Mouse (Mus musculus) forelimb bud, embryonic 11.5 days (tissue): ENCODE measurements around the gene Tfec.

Source experiments
- DNase-seq: peaks from one replicate; pipeline ENCODE4 v3.0.0-alpha.2; 2012; ENCODE audit warnings: low read depth, low spot score

Gene Tfec

GRCm38 (mm10) chr6:16898251-16898862 lies at the start of gene Tfec:
Gene Tfec (minus strand): TSS chr6:16898441.
- no peak for DNase-seq

- DNase-seq: peak; percentile 57
These were observed 49.6 kb upstream of the Tfec start for GRCm38 (mm10) chr6:16947837-16948236.

- no peak for DNase-seq
These were observed 45.3 kb upstream of the Tfec start for GRCm38 (mm10) chr6:16943513-16943912.

- no peak for DNase-seq
These were observed 44.2 kb upstream of the Tfec start for GRCm38 (mm10) chr6:16942433-16942832.

- no peak for DNase-seq
These were observed 32.8 kb upstream of the Tfec start for GRCm38 (mm10) chr6:16931059-16931458.

- DNase-seq: no peak
These were observed 21.9 kb upstream of the Tfec start for GRCm38 (mm10) chr6:16920111-16920656.

GRCm38 (mm10) chr6:16891819-16892218 lies 6.4 kb downstream of the Tfec start:
- DNase-seq: no peak

- DNase-seq: no peak
These were observed 14.5 kb downstream of the Tfec start for GRCm38 (mm10) chr6:16883537-16884307.

GRCm38 (mm10) chr6:16874021-16874542 lies 24.2 kb downstream of the Tfec start:
- no peak for DNase-seq

- no peak for DNase-seq
These were observed 28.2 kb downstream of the Tfec start for GRCm38 (mm10) chr6:16870067-16870466.

GRCm38 (mm10) chr6:16868314-16868713 lies 29.9 kb downstream of the Tfec start:
- DNase-seq: no peak

GRCm38 (mm10) chr6:16862753-16863508 lies 35.3 kb downstream of the Tfec start:
- DNase-seq: no peak

GRCm38 (mm10) chr6:16862050-16862449 lies 36.2 kb downstream of the Tfec start:
- DNase-seq: no peak

- no peak for DNase-seq
These were observed 42.2 kb downstream of the Tfec start for GRCm38 (mm10) chr6:16855879-16856545.

- no peak for DNase-seq
These were observed 43.3 kb downstream of the Tfec start for GRCm38 (mm10) chr6:16854977-16855376.

GRCm38 (mm10) chr6:16846521-16846920 lies 51.7 kb downstream of the Tfec start:
- no peak for DNase-seq

- DNase-seq: no peak
These were observed 62.6 kb downstream of the Tfec start for GRCm38 (mm10) chr6:16835631-16836030.

- DNase-seq: no peak
These were observed 69.9 kb downstream of the Tfec start for GRCm38 (mm10) chr6:16828304-16828703.

- DNase-seq: no peak
These were observed 76.3 kb downstream of the Tfec start for GRCm38 (mm10) chr6:16821985-16822384.

- no peak for DNase-seq
These were observed 91.9 kb downstream of the Tfec start for GRCm38 (mm10) chr6:16806302-16806701.

- DNase-seq: peak; percentile 71
These were observed 100.6 kb downstream of the Tfec start for GRCm38 (mm10) chr6:16797669-16798068.
